Mouse (Mus musculus) lung, embryonic 14.5 days (tissue): ENCODE results near the gene Arl5c. TPM values are rescaled to one million over a fixed set of nuclear protein-coding genes. Genes with fewer than 3 reads are reported as not detected.

ENCODE experiments used
- ATAC-seq: fragments of 200-750 bp; cut with Nextera tagmentation; 2 replicates; pipeline ENCODE4 v1.8.0; 2017; ENCODE audit warnings: mild to moderate bottlenecking, moderate TSS enrichment, moderate library complexity; ENCODE audit not compliant: insufficient read depth
- DNase-seq: peaks from one replicate; pipeline ENCODE4 v3.0.0-alpha.2; 2015
- H3K27ac ChIP-seq: fragments of 300-500 bp; sonication (generic); 2 replicates; pipeline ENCODE4 v1.5.1; 2014; ENCODE audit warnings: low read depth, mild to moderate bottlenecking, moderate library complexity
- H3K27me3 ChIP-seq: fragments of 300-500 bp; sonication (generic); 2 replicates; pipeline ENCODE4 v1.6.1; 2014; ENCODE audit warnings: low read length, control low read depth; ENCODE audit not compliant: insufficient read depth
- H3K36me3 ChIP-seq: fragments of 300-500 bp; sonication (generic); 2 replicates; pipeline ENCODE4 v1.6.1; 2014; ENCODE audit warnings: control low read depth; ENCODE audit not compliant: insufficient read depth
- H3K4me1 ChIP-seq: fragments of 300-500 bp; sonication (generic); 2 replicates; pipeline ENCODE4 v1.6.1; 2014; ENCODE audit warnings: antibody characterized with exemption, control low read depth; ENCODE audit not compliant: insufficient read depth
- H3K4me2 ChIP-seq: fragments of 300-500 bp; sonication (generic); 2 replicates; pipeline ENCODE4 v1.6.1; 2014; ENCODE audit warnings: mild to moderate bottlenecking
- H3K4me3 ChIP-seq: fragments of 300-500 bp; sonication (generic); 2 replicates; pipeline ENCODE4 v1.5.1; 2014; ENCODE audit warnings: low read depth, low read length
- H3K9ac ChIP-seq: fragments of 300-500 bp; sonication (generic); 2 replicates; pipeline ENCODE4 v1.6.1; 2014
- H3K9me3 ChIP-seq: fragments of 300-500 bp; sonication (generic); 2 replicates; pipeline ENCODE4 v1.6.1; 2016; ENCODE audit warnings: low read depth, low read length, control low read depth
- CTCF ChIP-seq: IDR thresholded peaks from 2 replicates; pipeline ENCODE4 v1.5.1; 2016; ENCODE audit warnings: antibody characterized with exemption, low read depth
- WGBS: fragments of 180-500 bp; shearing (Covaris S2); extraction: QIAGEN DNeasy Blood & Tissue Kit; methylation state at CpG from one replicate; pipeline ENCODE4 v1.1.7; 2014; 5-methylcytosine and 5-hydroxymethylcytosine counted together
- polyA plus RNA-seq: library from polyadenylated mRNA; unstranded; fragments of >200 nt; fragmentation: Nextera tagmentation; extraction: Ambion mirVana; gene quantifications from 2 replicates; pipeline ENCODE4 v1.2.1, GENCODE M21; 2014

Gene Arl5c
- polyA plus RNA-seq, 1 experiment from 2014 or later: 11.4 TPM

GRCm38 (mm10) chr11:97974746-97975145 lies 21.2 kb downstream of the Arl5c start:
- no peak for TF ChIP-seq CTCF
- DNase-seq (no peak), ATAC-seq (no peak)
- H3K9me3 ChIP-seq: no peaks in the 10 kb centered on the region
- no peaks in the 10 kb centered on the region for H3K36me3 ChIP-seq
- H3K27me3 ChIP-seq: no peaks in the 10 kb centered on the region
- H3K9ac ChIP-seq: no peak overlapping the region
- H3K4me2 ChIP-seq: no peak overlapping the region
- WGBS: 79% methylated on average over 5 of the region's 5 CpGs
- no peaks in the 10 kb centered on the region for H3K4me1 ChIP-seq
- no peak overlapping the region for H3K27ac ChIP-seq
- H3K4me3 ChIP-seq: no peak overlapping the region

DNA sequence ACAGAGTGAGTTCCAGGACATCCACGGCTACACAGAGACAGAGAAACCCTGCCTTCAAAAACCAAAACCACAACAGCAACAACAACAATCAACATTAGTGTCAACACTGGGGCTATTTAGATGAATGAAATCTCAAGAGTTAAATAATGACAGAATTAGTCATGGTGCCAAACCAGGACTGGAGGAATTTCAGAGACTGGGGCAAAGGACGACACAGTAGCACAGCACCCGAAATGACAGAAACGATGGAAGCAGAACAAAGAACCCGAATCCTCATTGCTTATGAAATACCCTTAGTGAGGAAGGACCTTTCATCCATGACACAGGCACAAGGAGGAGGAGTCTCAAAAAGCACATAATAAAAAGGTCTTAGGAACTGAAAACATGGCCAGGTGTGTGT lies 21.8 kb downstream of the Arl5c start:
- no peak for DNase-seq
- Histone ChIP-seq H3K4me3 (no peak overlapping the region), H3K27me3 (no peaks in the 10 kb centered on the region), H3K9me3 (no peaks in the 10 kb centered on the region), H3K27ac (no peak overlapping the region), H3K4me1 (no peaks in the 10 kb centered on the region), H3K36me3 (no peaks in the 10 kb centered on the region), H3K4me2 (no peak overlapping the region), H3K9ac (no peak overlapping the region)
- ATAC-seq: no peak
- no peak for TF ChIP-seq CTCF
- WGBS: 91% methylated on average over 5 of the region's 5 CpGs

DNA sequence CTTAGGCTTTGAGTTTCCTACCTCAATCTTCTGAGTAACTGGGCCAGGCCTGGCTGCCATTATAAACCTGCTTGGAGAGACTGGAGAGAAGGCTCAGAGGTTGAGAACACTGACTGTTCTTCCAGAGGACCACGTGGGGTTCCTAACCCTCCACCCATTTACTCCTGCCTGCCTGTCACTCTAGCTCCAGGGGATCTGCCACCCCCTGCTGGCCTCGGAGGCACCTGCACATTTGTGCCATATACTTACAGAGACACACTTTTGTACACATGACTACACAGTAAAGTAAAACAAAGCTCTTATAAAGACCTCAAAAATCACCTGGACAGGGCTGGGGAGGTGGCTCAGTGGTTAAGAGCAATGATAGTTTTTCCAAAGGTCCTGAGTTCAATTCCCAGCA lies 23.5 kb downstream of the Arl5c start:
- no peak overlapping the region for H3K27ac ChIP-seq

GRCm38 (mm10) chr11:97971232-97971631 lies 24.7 kb downstream of the Arl5c start:
- H3K27me3 ChIP-seq: no peaks in the 10 kb centered on the region
- no peak for TF ChIP-seq CTCF
- peak; percentile 87 for DNase-seq
- peak; percentile 82 for ATAC-seq
- no peaks in the 10 kb centered on the region for H3K9me3 ChIP-seq
- 14% methylated on average over 7 of the region's 7 CpGs for WGBS
- H3K27ac ChIP-seq: no peak overlapping the region
- H3K4me2 ChIP-seq: peak overlapping the region; percentile 36
- H3K4me1 ChIP-seq: no peaks in the 10 kb centered on the region
- H3K4me3 ChIP-seq: no peak overlapping the region
- no peaks in the 10 kb centered on the region for H3K36me3 ChIP-seq
- H3K9ac ChIP-seq: no peak overlapping the region

More for the DNA sequence above, 23.5 kb downstream of the Arl5c start:
- Histone ChIP-seq H3K27me3 (no peaks in the 10 kb centered on the region), H3K36me3 (no peaks in the 10 kb centered on the region), H3K4me1 (no peaks in the 10 kb centered on the region), H3K4me2 (no peak overlapping the region), H3K9ac (no peak overlapping the region), H3K9me3 (no peaks in the 10 kb centered on the region), H3K4me3 (no peak overlapping the region)
- 68% methylated on average over 2 of the region's 2 CpGs for WGBS
- peak; percentile 28 for TF ChIP-seq CTCF
- ATAC-seq: no peak
- no peak for DNase-seq

DNA sequence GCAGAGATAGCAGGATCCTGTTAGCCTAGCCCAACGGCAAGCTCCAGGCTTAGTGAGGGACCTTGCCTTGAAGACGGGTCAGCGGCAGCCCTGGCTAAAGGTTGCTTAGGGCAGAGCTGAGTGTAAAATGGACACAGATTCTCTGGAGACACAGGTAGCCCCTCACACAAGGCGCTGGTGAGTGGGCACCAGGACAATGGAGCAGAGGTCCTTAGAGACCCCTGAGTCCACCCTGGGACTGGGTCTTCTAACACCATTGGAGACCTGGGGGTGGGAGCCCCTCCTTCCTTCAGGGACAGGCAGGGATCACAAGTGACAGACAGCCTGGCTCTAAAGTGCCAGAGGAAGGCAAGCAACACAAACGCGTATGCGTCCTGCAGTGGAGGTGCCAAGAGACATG lies 25.2 kb downstream of the Arl5c start:
- Histone ChIP-seq H3K36me3 (no peaks in the 10 kb centered on the region), H3K4me2 (peak overlapping the region; percentile 36; the same call in 1 of the 2 replicates), H3K9me3 (no peaks in the 10 kb centered on the region), H3K27me3 (no peaks in the 10 kb centered on the region), H3K4me1 (no peaks in the 10 kb centered on the region), H3K4me3 (no peak overlapping the region), H3K27ac (no peak overlapping the region), H3K9ac (no peak overlapping the region)
- peak; percentile 48; the same call in 1 of the 2 replicates for ATAC-seq
- WGBS: 57% methylated on average over 7 of the region's 7 CpGs
- TF ChIP-seq CTCF: no peak
- DNase-seq: no peak

GRCm38 (mm10) chr11:97968385-97968784 lies 27.6 kb downstream of the Arl5c start:
- no peak overlapping the region for H3K27ac ChIP-seq
- ATAC-seq (no peak), DNase-seq (no peak)
- no peaks in the 10 kb centered on the region for H3K27me3 ChIP-seq
- no peak overlapping the region for H3K4me3 ChIP-seq
- H3K9ac ChIP-seq: no peak overlapping the region
- no peaks in the 10 kb centered on the region for H3K9me3 ChIP-seq
- no peak overlapping the region for H3K4me2 ChIP-seq
- H3K4me1 ChIP-seq: no peaks in the 10 kb centered on the region
- TF ChIP-seq CTCF: no peak
- H3K36me3 ChIP-seq: no peaks in the 10 kb centered on the region
- 67% methylated on average over 5 of the region's 5 CpGs for WGBS

GRCm38 (mm10) chr11:97967114-97967513 lies 28.9 kb downstream of the Arl5c start:
- Histone ChIP-seq H3K4me3 (no peak overlapping the region), H3K4me1 (no peaks in the 10 kb centered on the region), H3K36me3 (no peaks in the 10 kb centered on the region), H3K9ac (no peak overlapping the region), H3K4me2 (no peak overlapping the region), H3K27me3 (no peaks in the 10 kb centered on the region), H3K9me3 (no peaks in the 10 kb centered on the region), H3K27ac (no peak overlapping the region)
- no peak for ATAC-seq
- 23% methylated on average over 2 of the region's 2 CpGs for WGBS
- no peak for DNase-seq
- no peak for TF ChIP-seq CTCF

DNA sequence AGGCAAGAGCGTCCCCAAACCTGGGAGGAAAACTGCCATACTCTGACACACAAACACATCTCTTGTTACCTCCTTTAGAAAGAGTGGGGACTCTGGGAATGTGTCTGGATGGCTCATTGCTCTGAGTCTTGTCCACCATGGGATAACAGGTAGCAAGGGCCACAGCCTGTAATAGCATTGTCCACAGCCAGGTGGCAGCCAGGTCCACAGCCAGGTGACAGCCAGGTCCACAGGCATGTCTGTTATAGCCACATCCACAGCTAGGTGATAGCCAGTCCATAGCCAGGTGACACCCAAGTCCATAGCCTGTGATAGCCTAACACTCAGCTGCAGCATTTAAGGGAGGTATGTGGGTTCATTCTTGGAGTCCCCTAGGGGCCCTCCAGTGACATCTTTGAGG lies 35.1 kb downstream of the Arl5c start:
- no peaks in the 10 kb centered on the region for H3K36me3 ChIP-seq
- H3K4me3 ChIP-seq: no peak overlapping the region
- no peak overlapping the region for H3K4me2 ChIP-seq
- no peaks in the 10 kb centered on the region for H3K4me1 ChIP-seq
- TF ChIP-seq CTCF: peak; percentile 63
- no peaks in the 10 kb centered on the region for H3K9me3 ChIP-seq
- no peak for ATAC-seq
- 86% methylated on average over 1 of the region's 1 CpGs for WGBS
- no peak overlapping the region for H3K27ac ChIP-seq
- no peaks in the 10 kb centered on the region for H3K27me3 ChIP-seq
- no peak for DNase-seq
- no peak overlapping the region for H3K9ac ChIP-seq
